Mouse (Mus musculus) kidney, postnatal 0 days (tissue): ENCODE measurements around the gene Fyb. TPM values are rescaled to one million over a fixed set of nuclear protein-coding genes. Genes with fewer than 3 reads are reported as not detected.

Source experiments
- ATAC-seq: fragments of 200-750 bp; cut with Nextera tagmentation; replicated peaks from 2 replicates; pipeline ENCODE4 v1.8.0; 2017; ENCODE audit warnings: low read depth, moderate number of reproducible peaks, moderate TSS enrichment, moderate library complexity; ENCODE audit not compliant: low FRiP score
- DNase-seq: peaks from one replicate; pipeline ENCODE4 v3.0.0-alpha.2; 2016; ENCODE audit warnings: low spot score
- H3K27ac ChIP-seq: fragments of 300-500 bp; sonication (generic); 2 replicates; pipeline ENCODE4 v1.5.1; 2014; ENCODE audit warnings: mild to moderate bottlenecking
- H3K27me3 ChIP-seq: fragments of 300-500 bp; sonication (generic); 2 replicates; pipeline ENCODE4 v1.6.1; 2014; ENCODE audit warnings: low read length, mixed read lengths; ENCODE audit not compliant: insufficient read depth
- H3K36me3 ChIP-seq: fragments of 300-500 bp; sonication (generic); 2 replicates; pipeline ENCODE4 v1.6.1; 2014; ENCODE audit warnings: low read length, mixed read lengths; ENCODE audit not compliant: insufficient read depth
- H3K4me1 ChIP-seq: fragments of 300-500 bp; sonication (generic); replicated peaks from 2 replicates; pipeline ENCODE4 v1.6.1; 2014; ENCODE audit warnings: antibody characterized with exemption, low read length, mixed read lengths; ENCODE audit not compliant: insufficient read depth
- H3K4me2 ChIP-seq: fragments of 300-500 bp; sonication (generic); 2 replicates; pipeline ENCODE4 v1.6.1; 2014; ENCODE audit warnings: mild to moderate bottlenecking, low read length, moderate library complexity, mixed read lengths
- H3K4me3 ChIP-seq: fragments of 300-500 bp; sonication (generic); replicated peaks from 2 replicates; pipeline ENCODE4 v1.5.1; 2014; ENCODE audit warnings: low read depth, low read length
- H3K9ac ChIP-seq: fragments of 300-500 bp; sonication (generic); 2 replicates; pipeline ENCODE4 v1.6.1; 2014; ENCODE audit warnings: low read depth, low read length
- H3K9me3 ChIP-seq: fragments of 300-500 bp; sonication (generic); replicated peaks from 2 replicates; pipeline ENCODE4 v1.6.1; 2016; ENCODE audit warnings: low read length, inconsistent platforms, mixed read lengths
- CTCF ChIP-seq: IDR thresholded peaks from 2 replicates; pipeline ENCODE4 v1.5.1; 2016; ENCODE audit warnings: antibody characterized with exemption, low read depth, mild to moderate bottlenecking, moderate library complexity
- WGBS: fragments of 180-500 bp; shearing (Covaris S2); extraction: QIAGEN DNeasy Blood & Tissue Kit; methylation state at CpG from one replicate; pipeline ENCODE4 v1.1.7; 2014; 5-methylcytosine and 5-hydroxymethylcytosine counted together
- polyA plus RNA-seq: library from polyadenylated mRNA; unstranded; fragments of >200 nt; fragmentation: Nextera tagmentation; extraction: Ambion mirVana; gene quantifications from 2 replicates; pipeline ENCODE4 v1.2.1, GENCODE M21; 2015

The Fyb gene
- polyA plus RNA-seq, 1 experiment from 2014 or later, result 4.3 TPM

DNA sequence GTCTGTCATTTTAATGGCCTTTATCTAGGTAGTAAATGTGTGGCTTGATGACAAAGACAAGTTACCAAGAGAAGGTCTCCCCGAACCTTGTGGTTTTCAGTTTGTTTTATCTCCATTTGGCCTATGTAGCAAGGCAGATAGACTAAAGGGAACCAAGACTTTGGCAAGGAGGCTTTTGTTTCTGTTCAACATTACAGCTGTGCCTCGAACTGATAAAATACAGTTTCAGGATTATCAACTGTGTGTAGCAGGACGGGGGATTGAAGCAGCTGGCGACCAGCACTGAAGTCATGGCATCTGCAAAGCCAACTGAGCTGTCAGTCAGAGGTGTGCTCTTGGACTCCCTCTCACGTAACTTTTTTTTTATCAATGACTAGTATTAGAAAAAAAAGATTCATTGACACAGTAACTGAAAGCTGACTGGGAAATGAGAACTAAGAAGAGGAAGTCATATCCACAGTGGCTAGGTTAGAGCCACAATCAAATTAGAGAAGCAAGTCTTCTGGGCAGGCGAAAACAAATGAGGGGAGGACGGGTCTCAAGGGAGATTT lies 182.8 kb downstream of the Fyb start:
- 53% methylated on average over 7 of the region's 7 CpGs for WGBS
- Histone ChIP-seq H3K4me2 (no peak overlapping the region), H3K27ac (no peak overlapping the region), H3K9ac (no peak overlapping the region), H3K27me3 (peaks cover 8% of the 10 kb centered on the region), H3K4me3 (no peak overlapping the region), H3K36me3 (no peaks in the 10 kb centered on the region), H3K4me1 (peaks cover 7% of the 10 kb centered on the region; the same call in 1 of the 2 replicates), H3K9me3 (no peaks in the 10 kb centered on the region)
- DNase-seq, result no peak
- no peak for ATAC-seq
- TF ChIP-seq CTCF, result no peak

GRCm38 (mm10) chr15:6707551-6707935 lies 184.9 kb downstream of the Fyb start:
- Histone ChIP-seq H3K4me3 (peak overlapping the region; percentile 93), H3K9me3 (no peaks in the 10 kb centered on the region), H3K36me3 (no peaks in the 10 kb centered on the region), H3K4me1 (peaks cover 11% of the 10 kb centered on the region; the same call in 1 of the 2 replicates), H3K9ac (peak overlapping the region; percentile 97), H3K27me3 (peaks cover 8% of the 10 kb centered on the region), H3K4me2 (peak overlapping the region; percentile 92), H3K27ac (peak overlapping the region; percentile 95)
- ATAC-seq, result peak; percentile 56; the same call in 1 of the 2 replicates
- TF ChIP-seq CTCF, result no peak
- whole genome bisulfite sequencing, result 0% methylated on average over 43 of the region's 43 CpGs
- peak; percentile 65 for DNase-seq

DNA sequence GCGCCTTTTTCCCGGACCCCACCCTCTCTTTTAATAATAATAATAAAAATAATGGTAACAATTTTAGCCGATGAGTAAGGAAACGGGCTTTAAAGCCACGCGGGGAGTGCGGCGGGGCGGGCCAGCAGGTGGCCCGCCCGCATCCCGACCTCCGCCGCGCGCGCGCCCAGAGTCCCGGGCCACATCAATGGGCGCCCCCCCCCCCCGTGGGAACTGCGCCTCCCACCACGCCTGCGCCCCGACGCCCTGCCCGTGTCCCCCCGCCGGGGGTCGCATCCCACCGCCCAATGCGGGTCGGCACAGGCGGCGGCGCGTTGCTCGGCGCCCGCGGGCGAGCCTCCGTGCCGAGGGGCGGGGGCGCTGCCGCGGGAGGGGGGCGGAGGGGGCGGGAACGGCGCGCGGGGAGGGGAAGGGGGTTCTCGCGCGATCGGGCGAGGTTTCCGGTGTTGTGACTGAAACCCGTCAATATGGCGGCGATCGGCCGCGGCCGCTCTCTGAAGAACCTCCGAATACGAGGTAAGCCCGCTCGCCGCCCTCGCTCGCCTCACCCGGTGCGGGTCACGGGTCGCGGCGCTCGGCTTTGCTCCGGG lies 185.4 kb downstream of the Fyb start, which contains the start of gene Rictor:
Gene Rictor (plus strand): TSS at position 444 of the 590 bp plus-strand sequence.
- WGBS, result under 1% methylated on average over 40 of the region's 82 CpGs

GRCm38 (mm10) chr15:6708526-6709441 lies 186.1 kb downstream of the Fyb start:
- H3K36me3 ChIP-seq, result no peaks in the 10 kb centered on the region
- TF ChIP-seq CTCF, result no peak
- H3K4me1 ChIP-seq, result peaks cover 11% of the 10 kb centered on the region; the same call in 1 of the 2 replicates
- H3K4me2 ChIP-seq, result peak overlapping the region; percentile 92
- DNase-seq (peak; percentile 44), ATAC-seq (peak; percentile 81)
- H3K9ac ChIP-seq, result peak overlapping the region; percentile 97
- peaks cover 8% of the 10 kb centered on the region for H3K27me3 ChIP-seq
- H3K9me3 ChIP-seq, result no peaks in the 10 kb centered on the region
- under 1% methylated on average over 73 of the region's 89 CpGs for WGBS
- H3K27ac ChIP-seq, result peak overlapping the region; percentile 95
- H3K4me3 ChIP-seq, result peak overlapping the region; percentile 93

More for the DNA sequence above, 185.4 kb downstream of the Fyb start, which contains the start of gene Rictor:
- ATAC-seq (peak; percentile 89), DNase-seq (peak; percentile 88)
- Histone ChIP-seq H3K4me3 (peak within 1 kb of the TSS; percentile 93), H3K9me3 (no peaks in the 10 kb centered on the region), H3K4me1 (peaks cover 11% of the 10 kb centered on the region; the same call in 1 of the 2 replicates), H3K4me2 (peak within 1 kb of the TSS; percentile 92), H3K27me3 (peaks cover 8% of the 10 kb centered on the region), H3K9ac (peak within 1 kb of the TSS; percentile 97), H3K36me3 (no peaks in the 10 kb centered on the region), H3K27ac (peak within 1 kb of the TSS; percentile 95)
- no peak for TF ChIP-seq CTCF

GRCm38 (mm10) chr15:6709618-6710017 lies 187.0 kb downstream of the Fyb start:
- Histone ChIP-seq H3K27ac (no peak overlapping the region), H3K27me3 (peaks cover 8% of the 10 kb centered on the region), H3K9me3 (no peaks in the 10 kb centered on the region), H3K36me3 (no peaks in the 10 kb centered on the region), H3K4me1 (peaks cover 11% of the 10 kb centered on the region; the same call in 1 of the 2 replicates), H3K4me2 (peak overlapping the region; percentile 92), H3K4me3 (peak overlapping the region; percentile 93), H3K9ac (peak overlapping the region; percentile 97)
- no peak for TF ChIP-seq CTCF
- 23% methylated on average over 8 of the region's 8 CpGs for WGBS
- ATAC-seq (no peak), DNase-seq (no peak)

- Histone ChIP-seq H3K27ac (no peak overlapping the region), H3K36me3 (no peaks in the 10 kb centered on the region), H3K4me1 (peaks cover 11% of the 10 kb centered on the region), H3K4me3 (no peak overlapping the region), H3K4me2 (no peak overlapping the region), H3K9me3 (no peaks in the 10 kb centered on the region), H3K9ac (no peak overlapping the region), H3K27me3 (peaks cover 6% of the 10 kb centered on the region)
- 62% methylated on average over 7 of the region's 7 CpGs for WGBS
- no peak for TF ChIP-seq CTCF
- ATAC-seq (no peak), DNase-seq (no peak)
Measured at GRCm38 (mm10) chr15:6710341-6710740, 187.7 kb downstream of the Fyb start.
